In the genomic region with DNA sequence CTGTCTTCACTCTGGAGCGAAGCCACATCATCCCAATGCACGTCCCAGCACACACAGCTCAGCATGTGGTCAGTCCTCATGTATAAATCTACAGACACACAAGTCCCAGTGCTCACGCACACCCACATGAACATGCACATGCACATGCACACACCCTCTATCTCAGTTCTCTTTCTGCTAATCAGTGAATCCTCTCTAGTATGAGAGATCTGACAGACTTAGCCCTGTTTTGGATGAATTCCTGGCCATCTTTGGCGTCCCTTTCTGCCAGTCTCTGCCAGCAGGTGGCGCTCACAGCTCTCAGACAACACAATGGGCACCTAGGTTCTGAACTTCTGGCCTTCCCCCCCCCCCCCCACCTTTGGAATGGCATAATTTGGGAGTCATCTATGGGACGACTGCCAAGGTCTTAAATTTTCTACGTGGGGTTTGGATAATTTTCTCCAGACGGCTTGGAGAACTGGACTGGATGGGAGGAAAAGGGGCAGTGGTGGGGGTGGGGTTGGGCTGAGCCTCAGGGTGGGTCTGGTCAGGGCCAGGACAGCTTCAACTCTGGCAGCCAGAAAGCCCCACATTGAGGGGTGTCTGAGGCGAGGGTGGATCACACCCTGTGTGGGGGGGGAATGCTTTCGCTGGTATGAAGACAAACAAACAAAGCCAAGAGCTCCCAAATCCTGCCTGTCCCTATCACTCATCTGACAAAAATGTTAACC, we compare ENCODE assay signal across 7 mouse cellular contexts.
DNase-seq lines count a peak whose midpoint lies in the region; ATAC-seq and TF ChIP-seq lines count a peak whose summit lies in the region.

No protein-coding gene starts in this region.

- peak; percentile 83 for TF ChIP-seq CTCF in gastrocnemius, adult 2 months (IDR thresholded peaks at IDR 0.05)
- peak; percentile 90 for TF ChIP-seq CTCF in intestine, postnatal 0 days (IDR thresholded peaks at IDR 0.05; ENCODE audit: low read depth)

- 0 out of 2 replicates have a peak, but pooled peaks have one; percentile 13 for ATAC-seq in intestine, postnatal 0 days
- ATAC-seq in midbrain, embryonic 15.5 days (replicated peaks): peak; percentile 76

- H3K9me3 ChIP-seq in intestine, postnatal 0 days (ENCODE audit: control insufficient read depth): no peaks in the 10 kb centered on the region
- no peaks in the 10 kb centered on the region for H3K9me3 ChIP-seq in midbrain, embryonic 15.5 days

- H3K36me3 ChIP-seq in intestine, postnatal 0 days (ENCODE audit: control insufficient read depth, insufficient read depth): no peaks in the 10 kb centered on the region
- no peaks in the 10 kb centered on the region for H3K36me3 ChIP-seq in midbrain, embryonic 15.5 days (replicated peaks)

- no peak overlapping the region for H3K4me2 ChIP-seq in intestine, postnatal 0 days (replicated peaks; ENCODE audit: low read depth)
- H3K4me2 ChIP-seq in midbrain, embryonic 15.5 days: no peak overlapping the region

- 24% methylated on average over 10 of the region's 10 CpGs for WGBS in intestine, postnatal 0 days
- 22% methylated on average over 10 of the region's 10 CpGs for whole genome bisulfite sequencing in midbrain, embryonic 15.5 days

- no peak overlapping the region for H3K27ac ChIP-seq in gastrocnemius, adult 2 months
- no peak overlapping the region for H3K27ac ChIP-seq in intestine, postnatal 0 days (ENCODE audit: low read depth, low read length)
- no peak overlapping the region for H3K27ac ChIP-seq in midbrain, embryonic 15.5 days

- H3K4me3 ChIP-seq in gastrocnemius, adult 2 months: no peak overlapping the region
- H3K4me3 ChIP-seq in intestine, postnatal 0 days (ENCODE audit: low read depth, low read length): no peak overlapping the region
- no peak overlapping the region for H3K4me3 ChIP-seq in midbrain, embryonic 15.5 days

- DNase-seq in adrenal gland, adult (ENCODE audit: inconsistent age in 2 of 2, low spot score in 1 of 2): peak; percentile 82 to 94
- peak; percentile 90 to 93 for DNase-seq in cerebellum, postnatal 25 days
- peak; percentile 87 for DNase-seq in gastrocnemius, adult 2 months
- peak; percentile 85 for DNase-seq in left cerebral cortex, postnatal 4 days
- DNase-seq in spleen, postnatal 10 days (ENCODE audit: low spot score in 2 of 2): peak; percentile 65 to 85

- no peaks in the 10 kb centered on the region for H3K27me3 ChIP-seq in intestine, postnatal 0 days (replicated peaks; ENCODE audit: control insufficient read depth, insufficient read depth, low read length)
- peaks cover 87% of the 10 kb centered on the region for H3K27me3 ChIP-seq in midbrain, embryonic 15.5 days (replicated peaks)

- intact Hi-C loops in gastrocnemius, adult 2 months (cut with DNase I): loop anchor here (1.0 to 2.0 kb wide), 2 partner anchors 338 to 507 kb away; no protein-coding TSS in a partner anchor
- intact Hi-C loops in left cerebral cortex, postnatal 4 days (cut with DNase I): no loop called here

- H3K4me1 ChIP-seq in intestine, postnatal 0 days (replicated peaks; ENCODE audit: control insufficient read depth, insufficient read depth, low read length): no peaks in the 10 kb centered on the region
- H3K4me1 ChIP-seq in midbrain, embryonic 15.5 days: no peaks in the 10 kb centered on the region

- H3K9ac ChIP-seq in intestine, postnatal 0 days (ENCODE audit: low read depth, low read length): no peak overlapping the region
- no peak overlapping the region for H3K9ac ChIP-seq in midbrain, embryonic 15.5 days
